Mouse (Mus musculus) left cerebral cortex, postnatal 14 days (tissue): ENCODE data around the gene Ppp2r5d. TPM values are rescaled to one million over a fixed set of nuclear protein-coding genes. Genes with fewer than 3 reads are reported as not detected.

Experiments used
- DNase-seq, 2 experiments: peaks; one replicate each; pipeline ENCODE4 v3.0.0; 2021 to 2022; ENCODE audit warnings: low spot score in 2 of 2, mixed read lengths in 1 of 2
- intact Hi-C: fragments of 180-260 bp; cut with DNase I; formaldehyde crosslinking; loops from one replicate; pipeline ENCODE4 v1.15.1; 2025
- long read RNA-seq, 2 experiments: library from polyadenylated mRNA; stranded (forward); transcript quantifications; one replicate each; pipeline ENCODE4 v2.0.0; 2021
- total RNA-seq, 2 experiments: library from RNA; stranded (reverse); gene quantifications; 2 replicates each; pipeline ENCODE4 v1.2.3; 2021

Ppp2r5d gene
- 10 to 100 TPM; 85.4 to 90.8 TPM for total RNA-seq
- long read RNA-seq, experiment 1, transcript Ppp2r5d-201 (15 exons, 2,926 nt) = major isoform, 48 of 100 reads
- long read RNA-seq, experiment 1, partial matches to known transcripts = 35 of 100 reads
- long read RNA-seq, experiment 1, other reads (novel, unspliced or antisense) = 13 of 100 reads
- long read RNA-seq, experiment 2, transcript Ppp2r5d-201 (15 exons, 2,926 nt) = major isoform, 45 of 97 reads
- long read RNA-seq, experiment 2, transcript Ppp2r5d-204 (15 exons, 3,038 nt) = minor isoform, 7 of 97 reads
- long read RNA-seq, experiment 2, partial matches to known transcripts = 30 of 97 reads
- long read RNA-seq, experiment 2, other reads (novel, unspliced or antisense) = 15 of 97 reads

GRCm38 (mm10) chr17:46704887-46705835, at the start of gene Ppp2r5d:
Ppp2r5d (minus strand) TSS chr17:46705111.
- intact Hi-C loops = no loop called here
- DNase-seq = peak; percentile 97 to 99

GRCm38 (mm10) chr17:46751794-46752556, 47.1 kb upstream of the Ppp2r5d start, which contains the start of gene Cnpy3:
Cnpy3 (minus strand) TSS chr17:46752214.
- intact Hi-C loops = no loop called here
- DNase-seq = peak; percentile 99

- peak; percentile 50 to 76 for DNase-seq
- intact Hi-C loops = no loop called here
Measured at GRCm38 (mm10) chr17:46751056-46751793, 46.3 kb upstream of the Ppp2r5d start.

GRCm38 (mm10) chr17:46750580-46750979, 45.7 kb upstream of the Ppp2r5d start:
- DNase-seq = no peak
- intact Hi-C loops = no loop called here

GRCm38 (mm10) chr17:46749282-46749681, 44.4 kb upstream of the Ppp2r5d start:
- intact Hi-C loops = no loop called here
- DNase-seq = no peak

- intact Hi-C loops = no loop called here
Measured at GRCm38 (mm10) chr17:46747806-46748205, 42.9 kb upstream of the Ppp2r5d start.

GRCm38 (mm10) chr17:46747234-46747633, 42.3 kb upstream of the Ppp2r5d start:
- intact Hi-C loops = no loop called here
- no peak for DNase-seq

More at GRCm38 (mm10) chr17:46747806-46748205, 42.9 kb upstream of the Ppp2r5d start:
- no peak for DNase-seq

- intact Hi-C loops = no loop called here
- DNase-seq = no peak
Measured at GRCm38 (mm10) chr17:46745506-46745905, 40.6 kb upstream of the Ppp2r5d start.

GRCm38 (mm10) chr17:46742986-46743385, 38.1 kb upstream of the Ppp2r5d start:
- intact Hi-C loops = no loop called here
- DNase-seq = no peak

GRCm38 (mm10) chr17:46741305-46741704, 36.4 kb upstream of the Ppp2r5d start:
- intact Hi-C loops = no loop called here
- no peak for DNase-seq

GRCm38 (mm10) chr17:46736160-46736559, 31.2 kb upstream of the Ppp2r5d start:
- intact Hi-C loops = no loop called here
- peak; percentile 26 to 47 for DNase-seq

GRCm38 (mm10) chr17:46735287-46735686, 30.4 kb upstream of the Ppp2r5d start:
- no peak for DNase-seq
- intact Hi-C loops = no loop called here

- intact Hi-C loops = no loop called here
- no peak for DNase-seq
Measured at GRCm38 (mm10) chr17:46734055-46734454, 29.1 kb upstream of the Ppp2r5d start.

- intact Hi-C loops = no loop called here
- no peak for DNase-seq
Measured at GRCm38 (mm10) chr17:46728904-46729318, 24.0 kb upstream of the Ppp2r5d start, which contains the start of gene Gnmt. Gnmt (minus strand) TSS chr17:46729168.

GRCm38 (mm10) chr17:46728496-46728895, 23.6 kb upstream of the Ppp2r5d start:
- intact Hi-C loops = no loop called here
- DNase-seq = no peak

- intact Hi-C loops = no loop called here
- no peak for DNase-seq
Measured at GRCm38 (mm10) chr17:46728021-46728420, 23.1 kb upstream of the Ppp2r5d start.

GRCm38 (mm10) chr17:46727271-46727670, 22.4 kb upstream of the Ppp2r5d start:
- intact Hi-C loops = no loop called here
- no peak for DNase-seq

GRCm38 (mm10) chr17:46725731-46726645, 21.1 kb upstream of the Ppp2r5d start:
- intact Hi-C loops = no loop called here
- DNase-seq = no peak
